21 mouse cellular contexts compared by ENCODE assay signal in genomic region chr11:5527865-5528523, GRCm38 (mm10). TPM values are rescaled to one million over a fixed set of nuclear protein-coding genes. Genes with fewer than 3 reads are reported as not detected.
"Had no signal": no experiment of that assay in that cellular context is flagged by ENCODE, and none has a peak within 500 bp of the region (broad histone marks: within the 10 kb centered on the region; RNA-seq: fewer than 3 reads in every experiment).

No protein-coding gene starts in this region.

- DNase-seq: kidney, adult 2 months; kidney, postnatal 14 days; lung, adult 2 months; right cerebral cortex, adult 18-20 months; right cerebral cortex, postnatal 25 days; thymus, postnatal 4 days had no signal

- ATAC-seq: midbrain, embryonic 15.5 days had no signal

- H3K27ac ChIP-seq: kidney, embryonic 15.5 days; limb, embryonic 10.5 days; liver, embryonic 15.5 days; macrophage; midbrain, embryonic 15.5 days had no signal

- H3K9ac ChIP-seq: kidney, embryonic 15.5 days; liver, embryonic 15.5 days; midbrain, embryonic 15.5 days had no signal

- H3K27me3 ChIP-seq: kidney, embryonic 15.5 days; liver, embryonic 15.5 days; megakaryocyte, embryonic 14.5 days; midbrain, embryonic 15.5 days had no signal

- H3K4me3 ChIP-seq: kidney, embryonic 15.5 days; limb, embryonic 10.5 days; liver, embryonic 15.5 days; megakaryocyte, embryonic 14.5 days; midbrain, embryonic 15.5 days had no signal

- H3K9me3 ChIP-seq: kidney, embryonic 15.5 days; limb, embryonic 10.5 days; liver, embryonic 15.5 days; megakaryocyte, embryonic 14.5 days; midbrain, embryonic 15.5 days had no signal

- H3K4me2 ChIP-seq: kidney, embryonic 15.5 days; liver, embryonic 11.5 days; liver, embryonic 15.5 days; midbrain, embryonic 11.5 days; midbrain, embryonic 15.5 days had no signal

RNA-seq across cellular contexts. Expression of gene Ankrd36, which starts 41.5 kb away (rescaled TPM):
- total RNA-seq: layer of hippocampus, adult 8-10 months; layer of hippocampus, postnatal 14 days; left cerebral cortex, adult 18-20 months; left cerebral cortex, postnatal 14 days had no signal
- polyA plus RNA-seq: kidney, embryonic 15.5 days; large intestine, adult 2 months; limb, embryonic 10.5 days; lung, adult 2 months; macrophage; midbrain, embryonic 11.5 days; neural tube, embryonic 14.5 days; small intestine, adult 2 months had no signal
